In the genomic region with DNA sequence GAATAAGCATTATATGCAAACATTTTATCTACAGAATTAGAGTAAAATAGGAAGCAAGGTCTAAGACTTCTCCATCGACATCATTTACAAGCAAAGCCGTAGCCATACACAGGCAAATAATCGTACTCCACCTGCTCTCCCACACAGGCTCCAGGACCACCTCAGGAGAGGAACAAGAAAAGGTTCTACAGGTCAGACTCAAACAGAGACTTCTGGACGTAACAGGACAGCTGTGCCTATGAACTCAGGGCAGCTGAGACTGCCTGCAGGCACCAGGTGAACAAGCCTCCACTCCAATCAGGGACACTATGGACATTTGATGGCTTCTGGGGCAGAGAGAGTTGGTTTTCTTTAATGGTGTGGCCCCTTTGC, we compare ENCODE assay signal across 17 mouse cellular contexts.
"Had no signal": no experiment of that assay in that cellular context is flagged by ENCODE, and none has a peak within 500 bp of the region (broad histone marks: within the 10 kb centered on the region; RNA-seq: fewer than 3 reads in every experiment).

No protein-coding gene starts in this region.

- H3K4me3 ChIP-seq: lung, embryonic 15.5 days; megakaryocyte, embryonic 14.5 days; midbrain, embryonic 12.5 days; midbrain, embryonic 15.5 days; neural tube, embryonic 12.5 days had no signal

- DNase-seq: lung, adult 2 months; lung, postnatal 14 days; lung, postnatal 36 days; right cerebral cortex, postnatal 25 days; right cerebral cortex, postnatal 4 days; spleen, adult 18-20 months; thymus, adult 18-20 months; thymus, postnatal 14 days; thymus, postnatal 36 days had no signal

- H3K9me3 ChIP-seq: lung, embryonic 15.5 days; megakaryocyte, embryonic 14.5 days; midbrain, embryonic 12.5 days; midbrain, embryonic 15.5 days; neural tube, embryonic 12.5 days had no signal

- H3K27ac ChIP-seq: liver, embryonic 14.5 days; lung, embryonic 15.5 days; macrophage; midbrain, embryonic 12.5 days; midbrain, embryonic 15.5 days; neural tube, embryonic 12.5 days had no signal

- H3K4me1 ChIP-seq: lung, embryonic 15.5 days; midbrain, embryonic 12.5 days; midbrain, embryonic 15.5 days; neural tube, embryonic 12.5 days had no signal

- H3K27me3 ChIP-seq: lung, embryonic 15.5 days; megakaryocyte, embryonic 14.5 days; midbrain, embryonic 12.5 days; midbrain, embryonic 15.5 days; neural tube, embryonic 12.5 days had no signal

- H3K4me2 ChIP-seq: lung, embryonic 15.5 days; midbrain, embryonic 12.5 days; midbrain, embryonic 15.5 days; neural tube, embryonic 12.5 days had no signal

- H3K9ac ChIP-seq: liver, embryonic 14.5 days; lung, embryonic 15.5 days; midbrain, embryonic 12.5 days; midbrain, embryonic 15.5 days; neural tube, embryonic 12.5 days had no signal

- ATAC-seq: lung, postnatal 0 days; midbrain, embryonic 15.5 days had no signal
